Comparison of ENCODE assay signal across 8 mouse cellular contexts in the genomic region with DNA sequence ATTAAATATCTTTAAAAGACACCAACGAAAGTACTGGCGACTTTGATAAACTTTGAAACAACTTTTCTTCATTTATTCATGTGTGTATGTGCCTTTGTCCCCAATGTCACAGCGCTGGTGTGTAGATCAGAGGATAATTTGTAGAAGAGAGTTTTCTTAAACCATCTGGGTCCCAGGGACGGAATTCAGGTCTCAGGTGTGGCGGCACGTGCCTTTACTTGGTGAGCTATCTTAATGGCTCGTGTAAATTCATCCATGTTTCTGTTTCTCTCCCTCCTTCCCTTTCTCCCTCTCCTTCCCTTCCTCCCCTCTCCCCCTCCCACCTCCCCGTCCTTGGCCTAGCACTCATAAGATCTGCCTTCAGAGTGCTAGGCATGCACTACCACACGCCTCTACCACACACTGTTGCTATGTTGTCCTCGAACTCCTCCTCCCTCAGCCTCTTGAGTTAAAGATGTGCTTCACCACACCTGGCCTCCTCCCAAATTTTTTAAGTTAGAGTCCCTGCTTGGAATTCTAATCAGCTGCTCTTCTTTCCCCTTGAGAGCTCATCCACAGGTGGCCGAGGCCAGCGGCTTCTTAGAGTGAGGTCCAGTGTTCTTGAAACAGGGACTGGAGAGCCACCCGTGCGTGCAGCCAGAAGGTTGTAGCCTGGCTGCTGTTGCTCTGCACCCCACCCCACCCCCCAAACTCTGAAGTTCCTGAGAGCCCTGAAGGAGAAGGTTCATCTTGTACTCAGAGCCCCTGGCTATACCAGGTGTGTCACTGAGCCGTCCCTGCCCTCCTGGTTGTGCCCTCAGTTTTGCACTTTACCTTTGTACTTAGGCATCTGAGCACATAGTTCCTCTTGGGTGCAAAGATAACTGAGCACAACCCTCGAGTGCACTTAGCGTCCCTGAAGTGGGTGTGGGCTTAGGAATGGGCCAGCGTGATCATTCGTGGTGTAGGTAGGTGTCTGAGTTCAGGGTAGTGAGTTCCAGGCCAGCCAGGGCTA. TPM values are rescaled to one million over a fixed set of nuclear protein-coding genes. Genes with fewer than 3 reads are reported as not detected.
DNase-seq lines count a peak whose midpoint lies in the region; ATAC-seq and TF ChIP-seq lines count a peak whose summit lies in the region.

No protein-coding gene starts in this region.

- ATAC-seq in forebrain, embryonic 13.5 days = no peak
- ATAC-seq in erythroid progenitor cell, adult 5-6 weeks (replicated peaks; ENCODE audit: low FRiP score, poor library complexity, severe bottlenecking) = no peak

- H3K36me3 ChIP-seq in forebrain, embryonic 13.5 days (ENCODE audit: poor library complexity, severe bottlenecking) = no peaks in the 10 kb centered on the region
- H3K36me3 ChIP-seq in midbrain, embryonic 10.5 days = peaks cover 22% of the 10 kb centered on the region

- peak overlapping the region; percentile 81 for H3K9ac ChIP-seq in forebrain, embryonic 13.5 days

- no peak for DNase-seq in layer of hippocampus, adult 2 months (ENCODE audit: low spot score in 2 of 2)
- no peak for DNase-seq in layer of hippocampus, adult 9-10 months (ENCODE audit: low spot score)
- peak; percentile 63 to 68 for DNase-seq in kidney, postnatal 36 days
- no peak for DNase-seq in midbrain, embryonic 10.5 days (ENCODE audit: low spot score)
- DNase-seq in right cerebral cortex, postnatal 14 days = no peak
- no peak for DNase-seq in spleen, postnatal 14 days (ENCODE audit: low spot score in 2 of 2)

- no peaks in the 10 kb centered on the region for H3K27me3 ChIP-seq in forebrain, embryonic 13.5 days
- H3K27me3 ChIP-seq in midbrain, embryonic 10.5 days (ENCODE audit: low read depth, poor library complexity, severe bottlenecking) = no peaks in the 10 kb centered on the region

- peak overlapping the region; percentile 96 for H3K27ac ChIP-seq in layer of hippocampus, adult 2 months
- no peak overlapping the region for H3K27ac ChIP-seq in forebrain, embryonic 13.5 days
- H3K27ac ChIP-seq in midbrain, embryonic 10.5 days (replicated peaks) = peak overlapping the region; percentile 94

- no peak for TF ChIP-seq CTCF in layer of hippocampus, adult 2 months (conservative IDR thresholded peaks at IDR 0.05)

- no peaks in the 10 kb centered on the region for H3K9me3 ChIP-seq in forebrain, embryonic 13.5 days (replicated peaks)
- H3K9me3 ChIP-seq in midbrain, embryonic 10.5 days (replicated peaks) = no peaks in the 10 kb centered on the region

- peak overlapping the region; percentile 79 for H3K4me3 ChIP-seq in layer of hippocampus, adult 2 months
- peak overlapping the region; percentile 75 for H3K4me3 ChIP-seq in forebrain, embryonic 13.5 days
- H3K4me3 ChIP-seq in midbrain, embryonic 10.5 days = peak overlapping the region; percentile 87

- H3K4me2 ChIP-seq in forebrain, embryonic 13.5 days = peak overlapping the region; percentile 83

- H3K4me1 ChIP-seq in forebrain, embryonic 13.5 days = peaks cover 35% of the 10 kb centered on the region
- H3K4me1 ChIP-seq in midbrain, embryonic 10.5 days = peaks cover 58% of the 10 kb centered on the region

- 24% methylated on average over 19 of the region's 19 CpGs for WGBS in forebrain, embryonic 13.5 days
- 34% methylated on average over 19 of the region's 19 CpGs for WGBS in midbrain, embryonic 10.5 days

RNA-seq across cellular contexts. Expression of a gene that starts 1.1 kb away (rescaled TPM):
- total RNA-seq in layer of hippocampus, adult 2 months (2021) = 10 to 100 TPM; 20.0 to 20.6 TPM
- polyA plus RNA-seq in forebrain, embryonic 13.5 days (2015; fragmentation: Nextera tagmentation; extraction: Ambion mirVana) = 42.4 and 45.6 TPM in 2 replicates
- 75.3 and 79.2 TPM in 2 replicates for polyA plus RNA-seq in midbrain, embryonic 10.5 days (2016; fragmentation: Nextera tagmentation; extraction: Ambion mirVana)
- 4.2 and 9.4 TPM in 2 replicates for total RNA-seq in erythroid progenitor cell, adult 5-6 weeks (2015; ENCODE audit: low replicate concordance)
- 5.6 and 8.4 TPM in 2 replicates for total RNA-seq in erythroid progenitor cell, adult 5-6 weeks (2017; ENCODE audit: low replicate concordance)

RNA-seq across cellular contexts. Expression of a gene that starts 1.4 kb away (rescaled TPM):
- total RNA-seq in layer of hippocampus, adult 2 months (2021) = 1 to 10 TPM; 3.2 to 4.2 TPM
- 5.5 and 6.6 TPM in 2 replicates for polyA plus RNA-seq in forebrain, embryonic 13.5 days (2015; fragmentation: Nextera tagmentation; extraction: Ambion mirVana)
- 16.7 and 18.2 TPM in 2 replicates for polyA plus RNA-seq in midbrain, embryonic 10.5 days (2016; fragmentation: Nextera tagmentation; extraction: Ambion mirVana)
- 8.0 and 12.3 TPM in 2 replicates for total RNA-seq in erythroid progenitor cell, adult 5-6 weeks (2015; ENCODE audit: low replicate concordance)
- 5.3 and 28.4 TPM in 2 replicates for total RNA-seq in erythroid progenitor cell, adult 5-6 weeks (2017; ENCODE audit: low replicate concordance)

RNA-seq across cellular contexts. Expression of a gene that starts 56.4 kb away (rescaled TPM):
- 100 to 1,000 TPM; 654 to 684 TPM for total RNA-seq in layer of hippocampus, adult 2 months (2021)
- 319 and 339 TPM in 2 replicates for polyA plus RNA-seq in forebrain, embryonic 13.5 days (2015; fragmentation: Nextera tagmentation; extraction: Ambion mirVana)
- polyA plus RNA-seq in midbrain, embryonic 10.5 days (2016; fragmentation: Nextera tagmentation; extraction: Ambion mirVana) = 189 and 265 TPM in 2 replicates
- total RNA-seq in erythroid progenitor cell, adult 5-6 weeks (2015; ENCODE audit: low replicate concordance) = 18.0 and 31.7 TPM in 2 replicates
- 38.2 and 63.6 TPM in 2 replicates for total RNA-seq in erythroid progenitor cell, adult 5-6 weeks (2017; ENCODE audit: low replicate concordance)

Comparison
In these comparisons a context has a peak if more than half of its experiments do, and no peak if none do; other contexts are left out.
1. DNase-seq: peak in kidney, postnatal 36 days (2 of 2); none in layer of hippocampus, adult 2 months (0 of 2), layer of hippocampus, adult 9-10 months (single experiment), midbrain, embryonic 10.5 days (single experiment), right cerebral cortex, postnatal 14 days (single experiment) and spleen, postnatal 14 days (0 of 2).
2. RNA of a gene that starts 56.4 kb away (total RNA-seq): 654 to 684 TPM in layer of hippocampus, adult 2 months; 18.0 to 63.6 TPM in erythroid progenitor cell, adult 5-6 weeks; every median in the first group is over 10 times any median in the second.
3. Peak in every context shown above with its lines, with median percentiles within 50 percentile points of each other: H3K4me3 ChIP-seq.